Mouse (Mus musculus) liver, embryonic 13.5 days (tissue): ENCODE measurements around the gene Tmem258. TPM values are rescaled to one million over a fixed set of nuclear protein-coding genes. Genes with fewer than 3 reads are reported as not detected.

Experiments used
- ATAC-seq: fragments of 200-750 bp; cut with Nextera tagmentation; 2 replicates; pipeline ENCODE4 v1.8.0; 2017; ENCODE audit warnings: low read depth, mild to moderate bottlenecking, moderate number of reproducible peaks, moderate library complexity
- DNase-seq: peaks from one replicate; pipeline ENCODE4 v3.0.0; 2022
- H3K27ac ChIP-seq: fragments of 300-500 bp; sonication (generic); 2 replicates; pipeline ENCODE4 v1.5.1; 2015; ENCODE audit warnings: moderate library complexity, mild to moderate bottlenecking, inconsistent platforms
- H3K27me3 ChIP-seq: fragments of 300-500 bp; sonication (generic); 2 replicates; pipeline ENCODE4 v1.6.1; 2015; ENCODE audit warnings: mild to moderate bottlenecking, inconsistent platforms
- H3K36me3 ChIP-seq: fragments of 300-500 bp; sonication (generic); 2 replicates; pipeline ENCODE4 v1.6.1; 2015; ENCODE audit warnings: mild to moderate bottlenecking, inconsistent platforms
- H3K4me1 ChIP-seq: fragments of 300-500 bp; sonication (generic); replicated peaks from 2 replicates; pipeline ENCODE4 v1.6.1; 2015; ENCODE audit warnings: inconsistent platforms
- H3K4me2 ChIP-seq: fragments of 300-500 bp; sonication (generic); 2 replicates; pipeline ENCODE4 v1.6.1; 2015; ENCODE audit warnings: inconsistent platforms, mild to moderate bottlenecking, moderate library complexity
- H3K4me3 ChIP-seq: fragments of 300-500 bp; sonication (generic); replicated peaks from 2 replicates; pipeline ENCODE4 v1.5.1; 2015; ENCODE audit warnings: mild to moderate bottlenecking, inconsistent platforms
- H3K9ac ChIP-seq: fragments of 300-500 bp; sonication (generic); 2 replicates; pipeline ENCODE4 v1.6.1; 2015; ENCODE audit warnings: mild to moderate bottlenecking, inconsistent platforms
- H3K9me3 ChIP-seq: fragments of 300-500 bp; sonication (generic); replicated peaks from 2 replicates; pipeline ENCODE4 v1.6.1; 2016; ENCODE audit warnings: inconsistent platforms
- WGBS: fragments of 180-500 bp; shearing (Covaris S2); methylation state at CpG from one replicate; pipeline ENCODE4 v1.1.7; 2015; ENCODE audit not compliant: insufficient replicate concordance; 5-methylcytosine and 5-hydroxymethylcytosine counted together
- polyA plus RNA-seq: library from polyadenylated mRNA; unstranded; fragments of >200 nt; fragmentation: Nextera tagmentation; extraction: Ambion mirVana; gene quantifications from 2 replicates; pipeline ENCODE4 v1.2.1, GENCODE M21; 2015

The Tmem258 gene
- polyA plus RNA-seq, 1 experiment from 2014 or later, result 375 TPM

DNA sequence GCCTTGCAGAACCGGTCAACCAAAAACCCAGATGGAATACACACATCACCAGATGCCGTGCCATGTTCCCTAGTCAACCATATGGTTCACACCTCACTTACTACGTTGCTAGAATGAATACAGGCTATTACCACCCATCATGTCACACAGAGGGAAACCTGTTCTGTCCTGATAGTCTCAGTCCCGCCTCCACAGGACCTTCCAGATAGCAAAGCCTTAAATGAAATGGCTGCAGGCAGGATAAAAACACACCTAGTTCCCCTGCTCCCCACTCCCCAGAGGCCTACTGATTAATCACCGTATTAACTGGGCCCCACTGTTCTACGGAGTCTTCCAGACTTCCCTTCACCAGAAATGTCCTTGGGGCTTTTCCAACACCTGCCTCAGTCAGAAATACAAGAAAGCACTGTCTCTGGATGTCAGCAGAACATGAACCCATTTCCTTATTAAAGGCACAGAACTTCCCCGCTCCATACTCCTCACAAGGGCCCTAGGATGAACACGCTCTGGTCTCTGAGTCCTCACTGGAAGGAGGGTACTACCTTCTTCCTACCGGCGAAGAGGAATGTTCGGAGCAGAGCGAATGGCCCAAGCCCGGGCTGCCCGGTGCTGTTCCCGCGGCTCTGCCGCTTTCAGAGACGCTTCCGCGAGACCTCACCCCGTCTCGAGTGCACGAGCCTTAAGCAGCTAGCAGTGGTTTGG, 517 bp upstream of the Tmem258 start:
- peak overlapping the region; percentile 96 for H3K4me2 ChIP-seq
- peaks cover 67% of the 10 kb centered on the region for H3K36me3 ChIP-seq
- no peaks in the 10 kb centered on the region for H3K9me3 ChIP-seq
- ATAC-seq (peak; percentile 84), DNase-seq (peak; percentile 74)
- H3K4me3 ChIP-seq, result peak overlapping the region; percentile 91
- H3K27ac ChIP-seq, result peak overlapping the region; percentile 96
- peaks cover 55% of the 10 kb centered on the region for H3K4me1 ChIP-seq
- H3K27me3 ChIP-seq, result no peaks in the 10 kb centered on the region
- under 1% methylated on average over 23 of the region's 23 CpGs for WGBS
- H3K9ac ChIP-seq, result peak overlapping the region; percentile 94

DNA sequence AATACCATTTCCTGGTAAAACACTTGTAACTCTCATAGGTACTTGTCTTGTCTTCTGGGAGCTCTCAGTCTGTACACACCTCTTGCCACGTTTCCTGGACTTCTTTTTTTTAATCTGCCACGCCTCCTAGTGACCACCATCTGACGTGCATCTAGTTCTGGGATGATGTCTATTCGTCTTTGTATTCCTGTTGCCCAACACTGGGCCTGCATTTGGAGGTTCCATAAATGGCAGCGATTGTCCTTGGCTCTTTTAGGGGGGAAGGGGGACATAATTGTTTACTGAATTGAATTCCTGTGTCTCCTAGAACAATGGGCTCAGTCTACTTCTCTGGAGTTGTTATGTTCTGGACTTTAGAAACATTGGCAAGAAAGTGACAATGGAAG, 795 bp downstream of the Tmem258 start:
- under 1% methylated on average over 5 of the region's 5 CpGs for WGBS
- peaks cover 68% of the 10 kb centered on the region for H3K36me3 ChIP-seq

GRCm38 (mm10) chr19:10205051-10205450, 1.2 kb downstream of the Tmem258 start:
- Histone ChIP-seq H3K36me3 (peaks cover 68% of the 10 kb centered on the region), H3K4me3 (peak overlapping the region; percentile 91), H3K4me2 (peak overlapping the region; percentile 96), H3K9ac (peak overlapping the region; percentile 94), H3K27ac (peak overlapping the region; percentile 96), H3K9me3 (no peaks in the 10 kb centered on the region), H3K27me3 (no peaks in the 10 kb centered on the region), H3K4me1 (peaks cover 41% of the 10 kb centered on the region)
- WGBS, result 65% methylated on average over 6 of the region's 6 CpGs
- DNase-seq (no peak), ATAC-seq (no peak)

More for the DNA sequence above, 795 bp downstream of the Tmem258 start:
- H3K4me1 ChIP-seq, result peaks cover 45% of the 10 kb centered on the region
- no peak; the same call in 1 of the 2 replicates for ATAC-seq
- peak overlapping the region; percentile 91 for H3K4me3 ChIP-seq
- no peaks in the 10 kb centered on the region for H3K9me3 ChIP-seq
- H3K27ac ChIP-seq, result peak overlapping the region; percentile 96
- DNase-seq, result peak; percentile 59
- H3K4me2 ChIP-seq, result peak overlapping the region; percentile 96
- H3K27me3 ChIP-seq, result no peaks in the 10 kb centered on the region
- peak overlapping the region; percentile 94 for H3K9ac ChIP-seq

GRCm38 (mm10) chr19:10208851-10209250, 5.0 kb downstream of the Tmem258 start:
- peaks cover 33% of the 10 kb centered on the region for H3K4me1 ChIP-seq
- H3K36me3 ChIP-seq, result peaks cover 81% of the 10 kb centered on the region
- no peak for DNase-seq
- no peak for ATAC-seq
- H3K4me2 ChIP-seq, result no peak overlapping the region
- H3K9me3 ChIP-seq, result no peaks in the 10 kb centered on the region
- H3K27me3 ChIP-seq, result no peaks in the 10 kb centered on the region
- H3K4me3 ChIP-seq, result no peak overlapping the region
- H3K27ac ChIP-seq, result no peak overlapping the region
- no peak overlapping the region for H3K9ac ChIP-seq
- WGBS, result 75% methylated on average over 3 of the region's 3 CpGs

- DNase-seq (no peak), ATAC-seq (peak; percentile 52; the same call in 1 of the 2 replicates)
- WGBS, result 48% methylated on average over 4 of the region's 4 CpGs
- Histone ChIP-seq H3K36me3 (peaks cover 78% of the 10 kb centered on the region), H3K4me1 (peaks cover 19% of the 10 kb centered on the region), H3K9me3 (no peaks in the 10 kb centered on the region), H3K9ac (no peak overlapping the region), H3K4me3 (no peak overlapping the region), H3K27me3 (no peaks in the 10 kb centered on the region), H3K4me2 (no peak overlapping the region), H3K27ac (no peak overlapping the region)
These were observed 7.1 kb downstream of the Tmem258 start for GRCm38 (mm10) chr19:10210885-10211284.

DNA sequence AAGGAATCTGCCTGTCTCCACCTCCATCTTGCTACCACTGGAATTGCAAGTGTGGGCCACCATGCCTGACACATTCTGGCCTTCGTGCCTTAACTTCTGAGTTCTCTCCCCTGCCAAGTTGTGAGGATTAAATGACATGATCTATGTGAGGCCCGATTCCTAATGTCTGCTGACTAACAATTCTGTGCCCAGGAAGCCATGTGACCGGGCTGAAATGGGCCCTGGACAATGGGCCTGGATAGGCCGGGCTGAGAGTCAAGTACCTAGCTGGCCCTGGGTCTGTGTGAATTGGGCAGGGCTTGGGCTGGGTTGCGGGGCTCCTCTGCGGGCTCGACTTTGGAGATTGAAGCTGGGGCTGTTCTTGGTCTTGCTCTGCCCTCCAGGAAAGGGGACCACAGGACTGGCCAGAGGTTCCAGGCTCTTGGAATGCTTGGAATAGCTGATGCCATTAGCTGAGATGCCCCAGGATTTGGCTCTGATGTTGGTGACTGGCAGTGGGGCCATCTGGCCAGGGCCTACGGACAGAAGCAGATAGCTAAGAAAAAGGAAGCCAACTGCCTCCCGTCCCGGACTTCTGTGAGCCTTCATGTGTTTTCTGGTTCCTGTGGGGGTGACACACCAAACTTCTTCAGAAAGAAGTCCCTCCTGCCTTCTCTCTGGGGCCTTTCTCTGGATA, 10.1 kb downstream of the Tmem258 start:
- no peak overlapping the region for H3K4me2 ChIP-seq
- peaks cover 57% of the 10 kb centered on the region for H3K36me3 ChIP-seq
- H3K27ac ChIP-seq, result no peak overlapping the region
- no peaks in the 10 kb centered on the region for H3K9me3 ChIP-seq
- peaks cover 19% of the 10 kb centered on the region for H3K4me1 ChIP-seq
- ATAC-seq (no peak), DNase-seq (no peak)
- WGBS, result 75% methylated on average over 10 of the region's 10 CpGs
- H3K9ac ChIP-seq, result no peak overlapping the region
- H3K27me3 ChIP-seq, result no peaks in the 10 kb centered on the region
- no peak overlapping the region for H3K4me3 ChIP-seq

- Histone ChIP-seq H3K4me3 (no peak overlapping the region), H3K9ac (no peak overlapping the region), H3K27me3 (no peaks in the 10 kb centered on the region), H3K9me3 (no peaks in the 10 kb centered on the region), H3K4me2 (no peak overlapping the region), H3K36me3 (peaks cover 40% of the 10 kb centered on the region), H3K4me1 (peaks cover 15% of the 10 kb centered on the region), H3K27ac (no peak overlapping the region)
- ATAC-seq, result no peak
- WGBS, result 56% methylated on average over 8 of the region's 8 CpGs
- no peak for DNase-seq
These were observed 12.3 kb downstream of the Tmem258 start for GRCm38 (mm10) chr19:10216101-10216500.

DNA sequence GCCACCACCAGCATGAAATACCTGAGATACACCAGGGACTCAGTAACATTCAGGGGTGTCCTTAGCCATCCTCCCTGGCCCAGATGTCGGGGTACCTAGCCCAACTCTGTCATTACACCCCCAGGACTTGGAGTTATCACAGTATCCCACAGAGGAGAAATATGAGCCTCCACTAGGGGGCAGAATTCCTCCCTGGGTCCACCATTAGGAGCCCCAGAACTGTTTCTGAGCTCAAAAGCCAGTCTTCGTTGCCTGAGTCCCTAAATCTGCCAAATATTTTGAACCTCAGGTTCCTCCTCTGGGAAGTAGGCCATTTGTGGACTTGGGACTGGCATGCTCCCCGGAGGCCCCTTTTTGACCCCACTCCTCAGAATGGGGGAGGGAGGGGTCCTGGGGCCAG, 15.3 kb downstream of the Tmem258 start:
- no peak overlapping the region for H3K27ac ChIP-seq
- DNase-seq (peak; percentile 27), ATAC-seq (no peak)
- no peaks in the 10 kb centered on the region for H3K9me3 ChIP-seq
- H3K4me2 ChIP-seq, result no peak overlapping the region
- peaks cover 18% of the 10 kb centered on the region for H3K4me1 ChIP-seq
- H3K9ac ChIP-seq, result no peak overlapping the region
- H3K27me3 ChIP-seq, result no peaks in the 10 kb centered on the region
- H3K36me3 ChIP-seq, result peaks cover 13% of the 10 kb centered on the region; the same call in 1 of the 2 replicates
- 43% methylated on average over 3 of the region's 3 CpGs for WGBS
- no peak overlapping the region for H3K4me3 ChIP-seq

GRCm38 (mm10) chr19:10219593-10219992, 15.8 kb downstream of the Tmem258 start:
- Histone ChIP-seq H3K4me3 (no peak overlapping the region), H3K27ac (no peak overlapping the region), H3K4me1 (peaks cover 20% of the 10 kb centered on the region), H3K9ac (no peak overlapping the region), H3K4me2 (no peak overlapping the region), H3K27me3 (no peaks in the 10 kb centered on the region), H3K36me3 (peaks cover 13% of the 10 kb centered on the region; the same call in 1 of the 2 replicates), H3K9me3 (no peaks in the 10 kb centered on the region)
- DNase-seq, result no peak
- 58% methylated on average over 6 of the region's 6 CpGs for WGBS
- ATAC-seq, result no peak

GRCm38 (mm10) chr19:10221585-10221984, 17.8 kb downstream of the Tmem258 start:
- no peak for DNase-seq
- no peak overlapping the region for H3K9ac ChIP-seq
- WGBS, result 25% methylated on average over 4 of the region's 4 CpGs
- H3K4me1 ChIP-seq, result peaks cover 35% of the 10 kb centered on the region
- no peak overlapping the region for H3K27ac ChIP-seq
- H3K36me3 ChIP-seq, result peaks cover 13% of the 10 kb centered on the region; the same call in 1 of the 2 replicates
- no peaks in the 10 kb centered on the region for H3K27me3 ChIP-seq
- no peaks in the 10 kb centered on the region for H3K9me3 ChIP-seq
- ATAC-seq, result no peak; the same call in 1 of the 2 replicates
- no peak overlapping the region for H3K4me3 ChIP-seq
- no peak overlapping the region for H3K4me2 ChIP-seq

GRCm38 (mm10) chr19:10222656-10223055, 18.8 kb downstream of the Tmem258 start:
- H3K36me3 ChIP-seq, result peaks cover 13% of the 10 kb centered on the region; the same call in 1 of the 2 replicates
- H3K9me3 ChIP-seq, result no peaks in the 10 kb centered on the region
- DNase-seq (no peak), ATAC-seq (0 out of 2 replicates have a peak, but pooled peaks have one; percentile 7)
- peaks cover 35% of the 10 kb centered on the region for H3K4me1 ChIP-seq
- no peak overlapping the region for H3K27ac ChIP-seq
- H3K27me3 ChIP-seq, result no peaks in the 10 kb centered on the region
- H3K4me2 ChIP-seq, result no peak overlapping the region
- no peak overlapping the region for H3K4me3 ChIP-seq
- H3K9ac ChIP-seq, result no peak overlapping the region
- WGBS, result 27% methylated on average over 8 of the region's 8 CpGs
